Mouse (Mus musculus) layer of hippocampus, postnatal 36 days (tissue): ENCODE results near the gene Adm. TPM values are rescaled to one million over a fixed set of nuclear protein-coding genes. Genes with fewer than 3 reads are reported as not detected.
A peak's percentile ranks its signal among the peaks of the same experiment; 100 is the strongest.
"Not testable (repeated sequence)": the region's sequence is repeated elsewhere in the genome, so short reads cannot be mapped to it uniquely, and the experiment has no call there.

Source experiments
- DNase-seq, 2 experiments: peaks; one replicate each; pipeline ENCODE4 v3.0.0; 2022
- total RNA-seq, 2 experiments: library from RNA; stranded (reverse); gene quantifications; 2 replicates each; pipeline ENCODE4 v1.2.3; 2021

Adm gene
- total RNA-seq = 1 to 10 TPM; 1.8 to 2.4 TPM

DNA sequence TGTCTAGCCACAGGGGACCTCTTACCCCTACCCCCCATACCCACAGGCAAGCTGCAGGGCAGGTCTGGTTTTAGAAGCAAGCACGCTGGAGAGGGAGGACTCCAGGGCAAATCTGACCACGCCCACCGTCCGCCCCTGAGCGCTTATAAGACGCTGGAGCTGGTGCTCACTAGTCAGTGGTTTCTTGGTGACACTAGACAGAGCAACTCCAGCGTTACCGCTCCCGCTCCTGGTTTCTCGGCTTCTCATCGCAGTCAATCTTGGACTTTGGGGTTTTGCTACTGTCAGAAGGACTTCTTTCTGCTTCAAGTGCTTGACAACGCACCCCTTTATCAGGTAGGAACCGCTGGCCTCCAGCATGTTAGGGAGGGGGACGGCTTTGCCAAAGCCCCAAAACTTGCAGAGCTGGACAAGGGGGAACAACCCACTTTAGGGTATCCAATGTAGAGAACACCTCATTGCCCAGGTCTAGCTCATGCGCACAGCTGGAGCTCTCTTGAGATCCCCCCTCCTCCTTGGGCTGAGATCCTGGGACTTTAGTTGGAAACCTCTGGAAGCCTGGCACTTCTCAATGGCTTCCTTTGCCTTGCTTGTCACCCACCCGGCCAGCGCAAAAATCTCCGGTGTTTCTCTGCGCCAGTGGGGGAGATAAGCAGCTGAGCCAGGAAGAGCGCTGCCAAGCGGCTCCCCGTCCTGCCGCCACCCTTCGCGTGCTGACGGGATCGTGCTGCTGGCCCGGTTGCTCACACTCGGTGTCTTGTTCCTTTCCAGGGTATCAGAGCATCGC lies at the start of gene Adm:
Gene Adm, plus strand, starts transcription at position 176 of the 787 bp plus-strand sequence.
- peak in 1 of 2 experiments; percentile 28 for DNase-seq

- no peak for DNase-seq
Observed at GRCm38 (mm10) chr7:110583705-110584104, 43.8 kb upstream of the Adm start.

- DNase-seq = no peak
Observed at GRCm38 (mm10) chr7:110584159-110584558, 43.3 kb upstream of the Adm start.

DNA sequence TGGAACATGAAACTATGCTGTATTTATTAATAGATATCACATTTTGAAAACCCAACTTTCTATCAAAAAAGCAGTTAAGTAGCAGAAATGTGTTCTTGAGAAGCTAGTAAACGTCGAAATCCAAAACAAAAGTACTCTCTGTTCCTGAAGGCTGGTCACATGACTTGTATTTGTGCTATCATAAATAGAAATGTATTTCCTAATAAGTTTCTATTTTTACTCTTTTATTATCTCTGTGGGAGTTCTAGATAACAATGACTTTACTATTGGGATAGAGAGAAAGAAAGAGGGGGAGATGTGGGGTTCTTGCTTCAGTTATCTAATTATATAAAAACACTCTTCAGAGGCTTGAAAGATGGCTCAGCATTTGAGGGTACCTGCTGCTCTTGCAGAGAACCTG lies 42.2 kb upstream of the Adm start:
- DNase-seq = no peak

DNA sequence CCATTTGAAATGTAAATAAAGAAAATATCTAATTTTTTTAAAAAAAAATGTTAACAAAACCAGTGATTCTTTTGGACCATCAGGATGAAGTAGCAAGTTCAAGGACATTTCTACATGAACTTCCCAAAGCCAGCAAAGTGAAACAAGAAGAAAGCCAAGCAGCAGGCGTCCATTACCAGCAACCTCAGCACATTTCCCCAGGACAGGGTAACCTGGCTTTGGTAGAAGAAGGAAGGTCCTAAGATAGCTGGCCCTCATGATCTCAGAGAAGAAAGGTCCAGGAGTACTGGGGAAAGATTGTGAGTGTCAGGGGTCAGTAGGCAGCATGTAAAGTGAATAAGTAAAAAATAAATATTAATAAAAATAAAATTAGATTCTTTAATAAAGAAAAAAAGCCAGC lies 39.7 kb upstream of the Adm start:
- no peak for DNase-seq

DNA sequence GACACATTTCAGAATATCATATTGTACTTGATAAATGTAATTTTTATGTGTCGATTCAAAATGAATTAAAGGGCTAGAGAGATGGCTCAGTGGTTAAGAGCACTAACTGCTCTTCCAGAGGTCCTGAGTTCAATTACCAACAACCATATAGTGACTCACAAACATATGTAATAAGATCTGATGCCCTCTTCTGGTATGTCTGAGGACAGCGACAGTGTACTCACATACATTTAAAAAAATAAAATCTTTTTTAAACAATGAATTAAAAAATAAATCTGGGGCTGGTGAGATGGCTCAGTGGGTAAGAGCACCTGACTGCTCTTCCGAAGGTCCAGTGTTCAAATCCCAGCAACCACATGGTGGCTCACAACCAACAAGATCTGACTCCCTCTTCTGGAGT lies 33.5 kb upstream of the Adm start:
- DNase-seq = not testable (repeated sequence)

DNA sequence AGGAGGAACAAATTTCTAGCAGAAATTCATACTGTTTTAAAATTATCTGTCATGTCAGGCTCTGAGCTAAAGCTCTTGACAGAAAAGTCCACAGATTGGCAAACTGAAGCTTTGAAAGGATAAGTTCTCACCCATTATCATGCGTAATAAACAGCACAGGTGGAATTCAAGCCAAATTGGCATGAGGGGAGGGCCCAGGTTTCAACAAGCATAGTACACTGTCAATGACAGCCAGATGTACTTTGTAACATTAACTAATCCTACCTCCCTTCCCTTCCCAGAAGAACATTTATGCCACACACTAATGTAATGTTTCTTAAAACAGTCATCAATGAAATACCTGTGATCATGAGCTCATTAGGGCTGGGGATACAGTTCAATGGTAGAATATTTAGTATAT lies 30.3 kb upstream of the Adm start:
- no peak for DNase-seq

DNA sequence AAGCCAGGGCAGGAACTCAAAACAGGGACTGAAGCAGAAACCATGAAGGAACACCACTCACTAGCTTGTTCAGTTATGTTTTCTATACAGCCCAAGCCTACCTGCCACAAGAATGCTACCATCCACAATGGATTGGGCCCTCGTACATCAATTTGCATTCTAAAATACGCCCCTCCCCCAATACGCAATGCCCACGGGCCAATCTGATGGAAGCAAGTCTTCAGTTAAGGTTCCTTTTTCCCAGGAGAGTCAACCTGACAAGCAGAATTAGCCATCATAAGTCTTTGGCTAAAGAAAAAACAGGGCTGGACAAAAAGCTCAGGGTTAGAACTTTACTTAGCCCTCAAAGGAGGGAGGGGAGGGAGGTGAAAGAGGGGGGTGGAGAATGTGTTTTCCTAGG lies 22.0 kb upstream of the Adm start:
- no peak for DNase-seq

DNA sequence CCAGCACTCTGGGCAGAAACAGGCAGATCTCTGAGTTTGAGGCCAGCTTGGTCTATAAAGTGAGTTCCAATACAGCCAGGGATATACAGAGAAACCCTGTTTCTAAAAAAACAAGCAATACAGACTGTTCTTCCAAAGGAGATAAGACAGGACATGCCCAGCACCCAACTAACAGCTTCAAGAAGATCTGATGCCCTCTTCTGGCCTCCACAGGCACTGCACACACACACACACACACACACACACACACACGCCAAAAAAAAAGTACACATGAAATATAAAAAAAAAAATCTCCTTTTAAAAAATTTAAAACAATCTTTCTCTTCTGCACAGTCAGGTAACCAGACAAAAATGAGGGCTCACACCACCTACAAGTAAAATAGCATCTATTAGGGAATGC lies 20.6 kb upstream of the Adm start:
- DNase-seq = no peak

- no peak for DNase-seq
Observed at GRCm38 (mm10) chr7:110613381-110614132, 13.9 kb upstream of the Adm start.

GRCm38 (mm10) chr7:110614133-110615063 lies 13.1 kb upstream of the Adm start, which contains the start of gene Sbf2:
Gene Sbf2, minus strand, starts transcription at chr7:110614922.
- DNase-seq = peak; percentile 71 to 74

- peak; percentile 53 to 56 for DNase-seq
Observed at GRCm38 (mm10) chr7:110615151-110615631, 12.3 kb upstream of the Adm start.

DNA sequence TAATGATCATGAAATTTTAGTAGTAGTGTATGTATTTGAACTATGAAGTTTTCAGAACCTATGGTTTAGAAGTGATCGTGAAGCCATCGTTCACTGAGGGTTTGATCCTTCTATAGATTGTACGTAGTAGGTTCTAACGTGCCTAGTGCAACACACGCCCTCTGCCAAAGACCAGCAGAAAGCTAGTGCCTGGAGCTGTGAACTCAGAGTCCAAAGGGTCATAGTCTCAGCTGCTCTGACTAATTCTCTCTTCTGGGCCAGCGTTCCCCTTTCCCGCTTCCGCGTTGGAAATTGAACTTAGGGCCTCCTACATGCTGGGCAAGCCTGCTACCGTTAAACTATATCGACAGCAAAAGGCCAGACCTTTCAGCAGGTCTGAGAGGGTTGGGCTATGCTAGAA lies 11.7 kb upstream of the Adm start:
- no peak for DNase-seq

DNA sequence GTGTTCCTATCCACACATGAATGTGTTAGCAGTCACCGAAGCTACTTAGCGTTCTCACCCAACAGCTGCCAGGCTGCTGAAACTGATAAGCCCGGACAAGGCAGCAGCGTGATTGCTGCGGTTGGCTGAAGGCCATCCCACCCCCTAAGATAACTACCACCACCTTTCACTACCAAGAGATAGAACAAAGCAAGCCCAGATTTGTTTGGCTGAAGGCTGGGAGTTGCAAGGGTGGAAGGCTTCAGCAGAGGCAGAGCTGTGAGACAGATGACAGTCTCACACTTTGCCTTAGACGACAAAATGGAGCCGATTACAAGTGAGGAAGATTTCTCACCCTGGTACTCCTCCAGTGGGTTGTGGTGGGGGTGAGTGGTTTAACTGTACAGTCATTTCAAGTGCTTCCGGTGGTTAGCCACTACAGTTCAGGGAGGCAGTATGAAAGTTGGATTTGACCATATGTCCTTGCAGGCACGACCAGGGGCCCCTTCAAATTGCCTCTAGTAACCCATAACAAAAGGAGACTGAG lies 8.3 kb upstream of the Adm start:
- no peak for DNase-seq

- no peak for DNase-seq
Observed at GRCm38 (mm10) chr7:110624067-110624466, 3.4 kb upstream of the Adm start.

DNA sequence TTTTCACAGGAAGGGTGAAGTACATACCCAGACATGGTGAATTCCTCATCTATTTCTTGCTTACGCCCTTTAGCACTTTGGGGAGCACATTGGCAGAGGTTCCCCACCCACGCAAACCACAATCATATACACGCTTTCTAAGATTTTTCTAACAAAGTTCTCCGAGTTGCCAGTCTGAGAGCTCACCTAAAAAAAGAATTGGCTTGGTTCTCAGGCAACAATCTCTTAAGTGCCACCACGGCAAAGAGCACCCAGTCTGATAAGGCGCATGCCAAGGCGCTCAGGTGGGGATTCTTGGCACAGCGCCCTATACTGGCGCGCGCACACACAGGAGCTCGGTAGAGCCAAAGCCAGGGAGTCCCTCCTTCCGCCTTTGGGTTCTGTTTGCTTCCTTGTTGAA lies 2.5 kb upstream of the Adm start:
- no peak for DNase-seq

DNA sequence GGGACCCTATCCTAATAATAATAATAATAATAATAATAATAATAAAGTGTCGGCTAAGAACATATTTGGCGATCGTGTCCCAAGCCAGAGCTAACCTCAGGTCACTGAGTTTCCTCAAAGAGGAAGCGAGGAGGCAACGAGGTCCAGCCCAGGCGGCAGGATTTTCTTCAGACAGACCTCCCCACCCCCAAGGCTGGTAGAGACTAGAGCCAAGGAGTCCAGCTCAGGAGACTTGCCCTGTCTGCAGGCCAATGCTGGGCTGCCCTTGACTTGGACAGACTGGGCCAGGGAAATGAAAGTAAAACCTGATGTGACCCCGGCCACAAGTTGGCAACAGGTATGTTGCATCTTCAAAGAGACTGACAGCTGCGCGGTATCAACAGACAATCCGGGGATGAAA lies 2.0 kb upstream of the Adm start:
- DNase-seq = no peak

DNA sequence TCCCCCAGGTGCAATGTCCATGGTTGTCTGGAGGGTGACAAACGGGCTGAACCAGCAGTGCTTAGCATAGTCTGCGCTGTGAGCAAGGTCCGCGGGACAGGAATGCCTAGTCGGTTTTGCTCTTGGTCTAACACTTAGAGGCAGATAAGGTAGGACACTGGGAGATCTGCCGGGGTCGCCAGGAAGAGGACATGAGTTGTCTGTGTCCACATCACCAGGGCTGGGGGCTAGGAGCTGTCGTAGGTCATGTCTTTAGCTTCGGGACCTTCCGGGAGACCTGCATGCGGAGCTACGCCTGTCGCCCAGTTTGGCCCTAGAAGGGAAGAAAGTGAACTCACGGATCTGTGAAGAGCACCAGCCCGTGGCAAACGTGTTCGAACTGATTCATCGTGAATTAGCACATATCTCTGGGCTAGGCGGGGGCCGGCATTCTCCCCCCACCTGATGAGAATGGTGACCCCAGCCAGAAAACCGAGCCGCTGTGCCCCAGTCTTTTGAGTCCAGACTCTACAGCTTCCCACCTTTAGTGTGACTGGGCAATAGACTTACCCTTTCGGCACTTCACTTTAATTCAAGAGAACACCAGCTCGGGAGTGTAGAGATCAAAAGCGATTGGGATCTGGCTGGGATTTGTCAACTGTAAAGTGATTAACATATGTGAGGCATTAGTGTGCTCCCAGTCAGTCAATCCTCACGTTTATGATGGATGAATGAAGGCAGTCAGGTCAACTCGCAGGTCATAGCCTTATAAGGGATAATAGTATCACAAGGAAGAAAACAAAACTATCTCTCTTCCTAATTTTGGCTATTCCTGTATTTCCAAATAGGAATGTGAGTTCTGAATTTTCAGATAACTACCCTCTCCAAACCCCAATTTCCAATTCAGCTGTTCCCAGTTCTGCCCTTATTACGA lies 1.0 kb upstream of the Adm start:
- DNase-seq = no peak

GRCm38 (mm10) chr7:110627099-110627482 lies 370 bp upstream of the Adm start:
- no peak for DNase-seq

DNA sequence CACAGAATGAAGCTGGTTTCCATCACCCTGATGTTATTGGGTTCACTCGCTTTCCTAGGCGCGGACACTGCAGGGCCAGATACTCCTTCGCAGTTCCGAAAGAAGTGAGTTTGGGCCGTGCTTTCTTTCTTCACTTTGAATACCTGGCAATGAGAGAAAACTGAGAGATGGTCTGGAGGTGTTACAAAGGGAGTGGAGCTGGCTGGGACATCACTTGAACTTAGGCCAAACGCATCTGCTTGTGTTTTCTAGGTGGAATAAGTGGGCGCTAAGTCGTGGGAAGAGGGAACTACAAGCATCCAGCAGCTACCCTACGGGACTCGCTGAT lies 776 bp downstream of the Adm start:
- DNase-seq = no peak

DNA sequence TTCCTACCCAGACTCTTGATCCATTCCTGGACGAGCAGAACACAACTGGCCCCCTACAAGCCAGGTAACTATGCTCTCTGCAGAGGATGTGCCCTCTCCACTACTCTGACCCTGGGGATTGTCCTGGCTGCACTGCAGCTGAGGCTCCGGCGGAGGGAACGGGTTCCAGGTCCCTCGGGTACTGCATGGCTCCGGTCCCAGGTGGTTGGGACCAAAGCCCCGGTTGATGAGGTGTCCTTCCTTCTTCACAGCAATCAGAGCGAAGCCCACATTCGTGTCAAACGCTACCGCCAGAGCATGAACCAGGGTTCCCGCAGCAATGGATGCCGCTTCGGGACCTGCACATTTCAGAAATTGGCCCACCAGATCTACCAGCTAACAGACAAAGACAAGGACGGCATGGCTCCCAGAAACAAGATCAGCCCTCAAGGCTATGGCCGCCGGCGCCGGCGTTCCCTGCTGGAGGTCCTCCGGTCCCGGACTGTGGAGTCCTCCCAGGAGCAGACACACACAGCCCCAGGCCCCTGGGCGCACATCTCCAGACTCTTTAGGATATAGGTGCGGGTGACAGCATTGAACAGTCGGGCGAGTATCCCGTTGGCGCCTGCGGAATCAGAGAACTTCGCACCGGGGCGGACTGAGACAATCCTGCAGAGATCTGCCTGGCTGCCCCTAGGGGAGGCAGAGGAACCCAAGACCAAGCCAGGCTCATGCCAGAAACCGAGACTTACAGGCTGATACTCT lies 1.3 kb downstream of the Adm start:
- DNase-seq = no peak
